Mouse (Mus musculus) CD4-positive helper T cell, adult 2 months (primary cell): ENCODE measurements around the gene Rhbg.

ENCODE experiments used
- DNase-seq: peaks from one replicate; pipeline ENCODE4 v3.0.0-alpha.2; 2012; ENCODE audit warnings: low read depth, missing footprints, low spot score

The Rhbg gene

GRCm38 (mm10) chr3:88208226-88208720 lies 46.2 kb downstream of the Rhbg start:
- DNase-seq, result no peak

- DNase-seq, result no peak
Measured at GRCm38 (mm10) chr3:88207451-88208100, 46.9 kb downstream of the Rhbg start.

GRCm38 (mm10) chr3:88206901-88207371 lies 47.6 kb downstream of the Rhbg start:
- no peak for DNase-seq

DNA sequence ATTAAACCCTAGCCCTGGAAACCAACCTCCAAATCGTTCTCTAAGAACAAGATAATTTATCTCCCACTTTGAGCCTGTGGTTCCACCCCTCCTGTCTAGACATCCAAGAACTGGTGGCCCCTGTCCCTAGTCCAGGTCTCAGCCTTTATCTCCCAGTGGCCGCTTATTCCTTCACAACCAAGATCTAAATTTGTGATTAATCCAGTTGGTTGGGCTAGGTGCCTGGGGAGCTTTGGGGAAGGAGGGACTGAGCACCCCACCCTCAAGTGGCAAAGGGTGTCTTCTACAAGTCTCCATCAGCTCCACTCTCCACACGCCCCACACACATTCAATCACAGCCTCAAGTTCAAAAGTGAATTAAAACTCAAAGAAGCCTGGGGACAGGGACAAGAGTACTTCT lies 48.0 kb downstream of the Rhbg start:
- no peak for DNase-seq

DNA sequence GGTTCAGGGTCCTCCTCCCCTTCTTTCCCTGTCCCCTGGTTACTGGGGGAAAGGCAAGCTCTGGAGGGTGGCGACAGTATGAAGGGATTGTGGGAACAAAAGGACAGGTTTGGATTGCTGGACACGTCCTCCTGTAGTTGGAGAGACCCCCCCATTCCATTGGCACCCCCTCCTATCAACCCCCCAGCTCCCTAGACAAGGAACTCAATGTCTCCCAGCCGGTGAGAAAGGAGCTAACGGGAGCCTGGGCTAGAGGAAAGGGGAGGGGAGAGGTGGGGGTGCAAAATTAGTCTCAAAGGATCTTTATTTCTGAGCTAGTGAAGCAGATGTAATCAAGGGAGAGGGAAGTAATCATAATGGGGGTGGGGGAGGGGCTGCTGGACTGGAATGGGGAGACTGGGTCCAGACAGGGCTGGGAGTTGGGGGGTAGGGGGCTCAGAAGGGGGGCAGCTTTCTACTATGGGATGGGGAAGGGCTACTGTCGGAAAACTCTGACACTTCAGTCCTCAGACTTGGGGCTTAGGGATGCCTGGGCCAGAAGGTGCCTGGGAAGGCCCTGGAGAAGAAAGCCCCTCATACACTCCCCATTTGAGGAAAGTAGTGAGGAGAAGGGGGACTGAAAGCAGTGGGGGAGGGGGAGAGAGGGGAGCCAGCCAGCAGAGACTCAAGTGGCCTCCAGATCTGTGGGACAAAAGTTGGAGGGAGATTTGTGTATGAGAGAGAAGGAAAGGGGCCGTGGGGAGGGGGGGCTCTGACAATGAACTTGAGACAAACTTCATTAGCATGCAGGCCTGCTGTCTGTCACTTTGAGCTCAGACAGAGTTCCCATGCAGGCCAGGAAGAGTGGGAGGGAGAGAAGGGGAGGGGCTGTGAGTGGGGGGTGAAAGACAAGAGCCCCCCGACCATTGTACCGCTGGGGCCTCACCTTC lies 48.7 kb downstream of the Rhbg start:
- DNase-seq, result no peak

GRCm38 (mm10) chr3:88205176-88205562 lies 49.3 kb downstream of the Rhbg start:
- DNase-seq, result no peak

DNA sequence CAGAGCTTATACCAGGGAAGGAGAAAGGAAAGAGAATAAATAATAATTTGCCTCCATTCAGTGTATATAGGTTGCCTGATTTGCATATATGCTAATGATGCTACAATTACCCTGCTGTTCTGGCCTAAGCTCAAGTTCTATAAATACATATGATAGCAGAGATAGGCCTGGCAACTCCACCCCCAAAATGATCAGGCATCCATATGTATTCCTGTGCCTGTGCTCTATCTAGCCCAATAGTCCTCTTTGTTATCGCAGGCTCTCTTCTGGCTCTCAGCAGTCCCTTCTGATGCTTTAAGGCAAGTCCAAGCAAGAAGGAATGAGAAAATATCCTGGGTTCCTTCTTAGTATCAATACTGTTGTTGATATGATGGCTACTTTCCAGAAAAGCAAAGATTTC lies 49.8 kb downstream of the Rhbg start:
- no peak for DNase-seq

DNA sequence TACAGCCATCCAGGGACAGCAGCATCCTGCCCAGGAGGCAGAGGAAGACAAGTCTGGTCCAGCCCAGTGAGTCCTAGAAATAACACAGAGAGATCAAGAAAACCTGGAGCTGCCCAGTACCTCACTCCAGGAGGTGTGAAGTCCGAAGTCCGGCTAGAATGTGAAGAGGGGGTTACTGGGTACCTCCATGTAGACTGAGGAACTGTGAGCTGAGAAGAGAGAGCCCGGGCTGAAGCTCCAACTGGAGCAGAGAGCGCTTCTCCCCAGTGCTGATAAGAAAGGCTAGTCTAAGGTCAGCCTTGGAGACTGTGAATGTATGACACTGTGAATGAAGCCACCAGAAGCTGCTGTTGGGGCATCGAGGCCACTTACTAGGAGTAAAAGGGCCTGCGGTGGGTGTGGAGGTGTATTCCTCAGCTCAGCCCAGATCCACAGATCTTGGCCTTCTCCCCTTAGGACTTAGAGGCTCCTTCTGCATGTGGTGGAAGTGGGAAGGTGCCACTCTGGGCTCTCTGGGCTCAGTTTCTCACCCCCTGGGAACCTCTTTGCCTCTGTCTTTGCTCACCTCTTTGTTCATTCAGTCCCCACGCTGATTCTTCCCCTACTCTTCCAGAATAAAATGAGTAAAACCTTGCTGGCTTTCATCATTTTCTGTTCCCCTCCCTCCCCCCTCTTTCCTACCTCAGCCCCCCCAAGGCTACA lies 50.4 kb downstream of the Rhbg start:
- no peak for DNase-seq

GRCm38 (mm10) chr3:88203456-88203855 lies 51.1 kb downstream of the Rhbg start:
- DNase-seq, result no peak

- DNase-seq, result no peak
Measured at GRCm38 (mm10) chr3:88202986-88203385, 51.5 kb downstream of the Rhbg start.

DNA sequence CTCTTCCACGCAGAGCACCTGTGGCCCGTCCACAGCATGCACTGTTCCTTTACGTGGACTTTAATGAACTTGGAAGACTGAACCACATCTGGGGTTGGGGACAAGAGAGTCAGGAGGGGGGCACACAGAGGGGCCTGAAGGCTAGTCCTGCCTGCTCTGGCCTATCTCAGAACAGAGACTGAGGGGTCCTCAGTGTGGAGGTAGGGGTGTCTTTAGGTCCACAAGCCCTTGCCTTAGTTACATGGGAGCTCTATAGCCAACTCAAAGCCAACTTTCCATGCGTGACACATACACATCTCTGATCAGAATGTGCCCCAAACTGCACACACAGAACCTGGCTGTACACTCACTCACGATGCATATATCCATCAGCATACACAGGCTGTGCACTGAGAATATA lies 52.9 kb downstream of the Rhbg start:
- DNase-seq, result no peak

DNA sequence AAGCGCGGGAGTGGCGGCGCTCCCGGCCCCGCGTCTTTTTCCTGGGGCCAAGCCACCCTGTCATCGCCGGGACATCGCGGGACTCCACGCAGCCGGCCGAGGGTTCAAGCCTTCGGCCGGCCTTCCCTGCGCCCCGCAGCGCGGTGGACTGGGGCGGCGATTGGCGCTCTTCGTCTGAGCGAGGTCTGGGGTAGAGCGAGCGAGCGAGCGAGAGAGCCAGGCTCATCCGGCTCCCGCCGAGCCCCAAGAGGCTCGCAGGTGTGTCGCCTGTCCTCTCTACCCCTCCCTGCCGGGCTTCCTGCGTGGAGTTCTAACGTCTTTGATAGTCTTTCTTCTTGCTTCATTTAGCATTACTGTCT lies 53.6 kb downstream of the Rhbg start:
- peak; percentile 38 for DNase-seq

DNA sequence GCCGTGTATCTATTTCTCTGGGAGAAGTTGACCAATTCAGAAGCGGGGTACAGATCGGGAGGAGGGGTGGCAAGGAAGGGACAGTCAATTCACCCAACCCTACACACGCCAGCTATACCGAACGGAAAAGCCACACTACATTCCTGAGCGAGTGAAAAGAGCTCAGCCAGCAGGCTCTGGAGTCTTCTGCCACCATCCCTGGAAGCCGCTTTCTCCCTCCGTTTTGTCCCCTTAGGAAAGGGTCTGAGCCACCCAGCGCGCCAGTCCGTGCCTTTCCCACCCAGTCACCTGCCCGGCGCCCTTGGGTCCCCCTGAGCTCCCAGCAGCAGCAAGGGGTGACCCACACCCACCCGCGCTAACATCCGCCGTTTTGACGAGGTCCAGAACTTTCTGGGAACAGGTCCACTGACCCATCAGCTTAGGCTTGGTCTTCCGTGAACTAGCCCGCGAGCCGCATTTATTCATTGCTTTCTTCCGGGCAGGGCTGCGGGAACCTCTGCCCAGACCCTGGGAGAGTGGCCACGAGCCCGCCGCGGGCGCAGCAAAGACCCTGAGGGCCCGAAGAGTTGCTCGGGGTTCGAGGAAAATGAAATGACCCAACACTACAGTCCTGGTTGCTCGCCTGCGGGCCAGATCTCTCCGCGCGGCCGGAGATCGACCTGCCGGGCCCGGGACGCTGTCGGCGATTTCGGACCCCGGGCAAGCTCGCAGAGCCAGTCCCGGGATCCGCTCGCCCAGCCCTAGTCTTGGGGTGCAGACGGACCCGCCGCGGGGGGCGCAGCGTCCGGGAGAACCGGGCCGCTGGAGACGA lies 54.1 kb downstream of the Rhbg start:
- DNase-seq, result no peak

- DNase-seq, result no peak
Measured at GRCm38 (mm10) chr3:88199541-88200110, 54.9 kb downstream of the Rhbg start.

DNA sequence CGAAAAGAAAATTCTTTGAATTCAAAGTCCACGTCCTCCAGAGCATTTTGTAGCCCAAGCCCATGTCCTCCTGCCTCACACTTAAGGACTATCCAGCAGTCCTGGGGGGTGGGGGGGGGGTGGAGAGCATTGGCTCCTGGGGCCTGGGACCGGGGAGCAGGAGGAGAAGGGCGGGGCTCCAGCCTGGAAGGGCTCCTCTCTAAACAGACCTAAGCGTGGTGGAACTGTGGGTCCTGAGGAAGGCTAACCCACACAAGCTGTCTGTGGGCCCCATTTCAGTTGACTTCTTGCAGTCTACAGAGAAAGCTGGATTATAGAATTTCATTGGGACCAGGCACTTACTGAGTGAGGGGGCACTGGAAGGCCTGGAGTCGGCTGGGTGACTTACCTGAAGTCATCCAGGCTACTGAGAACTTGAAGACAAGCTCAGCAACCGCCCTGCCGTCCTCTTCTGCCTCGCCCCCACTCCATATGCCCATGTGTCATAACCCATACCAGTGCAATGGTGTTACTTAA lies 55.9 kb downstream of the Rhbg start:
- no peak for DNase-seq

DNA sequence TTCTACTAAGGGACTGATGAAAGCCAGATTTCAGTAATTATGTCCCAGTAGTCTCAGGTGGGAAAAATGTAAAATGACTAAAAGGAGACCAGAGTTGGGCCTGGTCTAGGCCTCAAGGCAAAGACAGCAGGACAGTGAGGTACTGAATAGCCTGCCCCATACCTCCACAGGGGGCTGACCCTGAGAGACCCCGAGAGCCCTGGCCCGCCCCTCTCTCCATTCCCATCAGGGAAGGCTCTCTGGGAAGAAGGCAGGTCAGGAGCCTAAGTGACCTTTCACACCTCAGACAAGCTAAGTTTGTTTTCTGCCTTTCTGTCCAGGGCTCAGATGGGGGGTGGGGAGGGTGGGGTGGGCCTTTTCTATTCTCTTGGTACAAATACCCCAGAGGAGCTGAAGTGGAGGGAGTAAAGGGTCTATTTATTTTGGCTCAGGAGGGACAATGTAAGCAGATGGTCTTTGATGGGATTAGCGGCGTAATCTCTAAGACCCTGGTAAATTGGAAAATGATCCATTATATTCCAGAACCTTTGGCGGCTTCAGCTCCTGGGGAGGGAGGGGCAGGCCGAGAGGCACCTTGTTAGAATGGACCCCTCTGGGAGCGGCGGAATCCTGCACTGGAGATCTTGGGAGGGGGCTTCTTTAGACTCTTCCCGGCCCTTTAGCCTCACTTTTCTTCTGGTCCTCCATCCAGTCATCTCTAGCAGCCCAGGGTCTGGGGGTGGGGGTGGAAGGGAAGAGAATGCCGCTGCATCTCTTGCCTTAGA lies 56.6 kb downstream of the Rhbg start:
- no peak for DNase-seq
